In genomic region chr12:58268186-58268562, GRCm38 (mm10) we compare ENCODE assay signal across 7 mouse cellular contexts. TPM values are rescaled to one million over a fixed set of nuclear protein-coding genes. Genes with fewer than 3 reads are reported as not detected.
DNase-seq lines count a peak whose midpoint lies in the region; ATAC-seq and TF ChIP-seq lines count a peak whose summit lies in the region.

No protein-coding gene starts in this region.

- WGBS in forebrain, embryonic 10.5 days, result 8% methylated on average over 15 of the region's 15 CpGs
- WGBS in limb, embryonic 14.5 days, result 6% methylated on average over 15 of the region's 15 CpGs
- 6% methylated on average over 15 of the region's 15 CpGs for WGBS in neural tube, embryonic 12.5 days

- peak; percentile 73 to 89 for ATAC-seq in hematopoietic stem cell, adult 5-6 weeks (replicated peaks in 1 of 2; ENCODE audit: insufficient read depth in 1 of 2, low FRiP score in 2 of 2, low TSS enrichment in 1 of 2, low read depth in 1 of 2, poor library complexity in 2 of 2, severe bottlenecking in 2 of 2)
- ATAC-seq in limb, embryonic 14.5 days (ENCODE audit: low FRiP score, low read depth), result peak; percentile 47
- peak; percentile 79 for ATAC-seq in neural tube, embryonic 12.5 days (ENCODE audit: low FRiP score, low read depth)

- peak overlapping the region; percentile 83 for H3K4me2 ChIP-seq in limb, embryonic 14.5 days (replicated peaks; ENCODE audit: low read depth, low read length, severe bottlenecking)
- peak overlapping the region; percentile 69 for H3K4me2 ChIP-seq in neural tube, embryonic 12.5 days (replicated peaks)

- H3K27me3 ChIP-seq in forebrain, embryonic 10.5 days (ENCODE audit: poor library complexity, severe bottlenecking), result peaks cover 28% of the 10 kb centered on the region
- H3K27me3 ChIP-seq in limb, embryonic 14.5 days (ENCODE audit: control insufficient read depth, insufficient read depth, low read length), result no peaks in the 10 kb centered on the region
- H3K27me3 ChIP-seq in neural tube, embryonic 12.5 days (replicated peaks), result no peaks in the 10 kb centered on the region; the same call in 1 of the 2 replicates

- TF ChIP-seq POLR2A in limb, embryonic 14.5 days (IDR thresholded peaks at IDR 0.05; ENCODE audit: borderline replicate concordance, extremely low read depth, insufficient read depth, insufficient read length), result no peak

- DNase-seq in ovary, postnatal 10 days (ENCODE audit: low spot score), result peak; percentile 3
- DNase-seq in ovary, postnatal 14 days (ENCODE audit: low spot score), result no peak
- DNase-seq in forebrain, embryonic 10.5 days (ENCODE audit: extremely low spot score, low spot score), result no peak
- no peak for DNase-seq in limb, embryonic 14.5 days (ENCODE audit: low spot score)
- no peak for DNase-seq in thymus, postnatal 10 days (ENCODE audit: low spot score in 2 of 2)

- peak overlapping the region; percentile 75 for H3K27ac ChIP-seq in forebrain, embryonic 10.5 days
- H3K27ac ChIP-seq in limb, embryonic 14.5 days (replicated peaks; ENCODE audit: low read depth, low read length), result peak overlapping the region; percentile 95
- no peak overlapping the region for H3K27ac ChIP-seq in neural tube, embryonic 12.5 days

- H3K9ac ChIP-seq in limb, embryonic 14.5 days (ENCODE audit: low read depth, low read length, severe bottlenecking), result peak overlapping the region; percentile 73
- peak overlapping the region; percentile 52 for H3K9ac ChIP-seq in neural tube, embryonic 12.5 days

- peaks cover 17% of the 10 kb centered on the region for H3K4me1 ChIP-seq in forebrain, embryonic 10.5 days
- peaks cover 22% of the 10 kb centered on the region for H3K4me1 ChIP-seq in limb, embryonic 14.5 days (ENCODE audit: control insufficient read depth, insufficient read depth, low read length)
- 0 out of 2 replicates have a peak, but pooled peaks cover 5% of the 10 kb centered on the region for H3K4me1 ChIP-seq in neural tube, embryonic 12.5 days

- H3K36me3 ChIP-seq in forebrain, embryonic 10.5 days (replicated peaks), result no peaks in the 10 kb centered on the region
- H3K36me3 ChIP-seq in limb, embryonic 14.5 days (ENCODE audit: control insufficient read depth, insufficient read depth, low read length), result no peaks in the 10 kb centered on the region
- H3K36me3 ChIP-seq in neural tube, embryonic 12.5 days, result no peaks in the 10 kb centered on the region

- H3K4me3 ChIP-seq in forebrain, embryonic 10.5 days, result peak overlapping the region; percentile 48
- peak overlapping the region; percentile 47 for H3K4me3 ChIP-seq in limb, embryonic 14.5 days (replicated peaks; ENCODE audit: low read length)
- peak overlapping the region; percentile 32 for H3K4me3 ChIP-seq in neural tube, embryonic 12.5 days

- no peaks in the 10 kb centered on the region for H3K9me3 ChIP-seq in forebrain, embryonic 10.5 days
- H3K9me3 ChIP-seq in limb, embryonic 14.5 days (ENCODE audit: control insufficient read depth, low read length), result no peaks in the 10 kb centered on the region
- H3K9me3 ChIP-seq in neural tube, embryonic 12.5 days, result no peaks in the 10 kb centered on the region

RNA-seq across cellular contexts. Expression of gene Clec14a, which starts 0.9 kb away (rescaled TPM):
- 5.4 and 5.5 TPM in 2 replicates for polyA plus RNA-seq in forebrain, embryonic 10.5 days (2016; fragmentation: Nextera tagmentation; extraction: Ambion mirVana)
- total RNA-seq in hematopoietic stem cell, adult 5-6 weeks (2017), result 0.84 and 1.6 TPM in 2 replicates
- polyA plus RNA-seq in limb, embryonic 14.5 days (2012; rRNA removed), result 11.4 and 12.8 TPM in 2 replicates
- 17.3 and 17.5 TPM in 2 replicates for polyA plus RNA-seq in limb, embryonic 14.5 days (2014; fragmentation: Nextera tagmentation; extraction: Ambion mirVana)
- polyA plus RNA-seq in neural tube, embryonic 12.5 days (2016; fragmentation: Nextera tagmentation; extraction: Ambion mirVana), result 6.7 and 7.9 TPM in 2 replicates

RNA-seq across cellular contexts. Expression of gene Sstr1, which starts 56.6 kb away (rescaled TPM):
- polyA plus RNA-seq in forebrain, embryonic 10.5 days (2016; fragmentation: Nextera tagmentation; extraction: Ambion mirVana), result 0.06 TPM in 1 of 2 replicates, not detected in the other
- total RNA-seq in hematopoietic stem cell, adult 5-6 weeks (2017), result not detected in 2 replicates
- polyA plus RNA-seq in limb, embryonic 14.5 days (2012; rRNA removed), result 4.0 and 5.4 TPM in 2 replicates
- polyA plus RNA-seq in limb, embryonic 14.5 days (2014; fragmentation: Nextera tagmentation; extraction: Ambion mirVana), result 1.4 and 1.5 TPM in 2 replicates
- 1.9 and 2.5 TPM in 2 replicates for polyA plus RNA-seq in neural tube, embryonic 12.5 days (2016; fragmentation: Nextera tagmentation; extraction: Ambion mirVana)
